ENCODE assay signal across 9 mouse cellular contexts in genomic region chr9:80293056-80293584, GRCm38 (mm10).
A peak's percentile ranks its signal among the peaks of the same experiment; 100 is the strongest.
DNase-seq lines count a peak whose midpoint lies in the region; ATAC-seq and TF ChIP-seq lines count a peak whose summit lies in the region.
"Had no signal": no experiment of that assay in that cellular context is flagged by ENCODE, and none has a peak within 500 bp of the region (broad histone marks: within the 10 kb centered on the region; RNA-seq: fewer than 3 reads in every experiment).

No protein-coding gene starts in this region.

- ATAC-seq in intestine, postnatal 0 days = no peak
- no peak for ATAC-seq in intestine, embryonic 16.5 days
- ATAC-seq in CD4-positive, CD25-positive, alpha-beta regulatory T cell, adult 4 months = peak; percentile 85
- peak; percentile 55; the same call in 1 of the 2 replicates for ATAC-seq in megakaryocyte-erythroid progenitor cell, adult 5-6 weeks (replicated peaks; ENCODE audit: low FRiP score, low TSS enrichment, poor library complexity, severe bottlenecking)

- no peak for TF ChIP-seq POLR2A in brain, embryonic 14.5 days (IDR thresholded peaks at IDR 0.05; ENCODE audit: borderline replicate concordance, extremely low read depth, insufficient read depth, insufficient read length, poor library complexity, severe bottlenecking)

- H3K9me3 ChIP-seq in intestine, postnatal 0 days (ENCODE audit: control insufficient read depth) = no peaks in the 10 kb centered on the region
- no peaks in the 10 kb centered on the region for H3K9me3 ChIP-seq in intestine, embryonic 16.5 days (ENCODE audit: control insufficient read depth, low read length)
- H3K9me3 ChIP-seq: stomach, embryonic 15.5 days had no signal

- 50% methylated on average over 2 of the region's 2 CpGs for WGBS in intestine, postnatal 0 days
- 54% methylated on average over 2 of the region's 2 CpGs for WGBS in intestine, embryonic 16.5 days

- no peaks in the 10 kb centered on the region for H3K4me1 ChIP-seq in intestine, postnatal 0 days (replicated peaks; ENCODE audit: control insufficient read depth, insufficient read depth, low read length)
- no peaks in the 10 kb centered on the region for H3K4me1 ChIP-seq in intestine, embryonic 16.5 days (ENCODE audit: control insufficient read depth, insufficient read depth, low read length)
- H3K4me1 ChIP-seq: stomach, embryonic 15.5 days had no signal

- H3K27ac ChIP-seq in intestine, postnatal 0 days (ENCODE audit: low read depth, low read length) = no peak overlapping the region
- H3K27ac ChIP-seq in intestine, embryonic 16.5 days (ENCODE audit: low read length) = no peak overlapping the region
- H3K27ac ChIP-seq: stomach, embryonic 15.5 days had no signal

- H3K27me3 ChIP-seq in intestine, postnatal 0 days (replicated peaks; ENCODE audit: control insufficient read depth, insufficient read depth, low read length) = no peaks in the 10 kb centered on the region
- H3K27me3 ChIP-seq in intestine, embryonic 16.5 days (replicated peaks; ENCODE audit: control insufficient read depth, insufficient read depth, low read length) = no peaks in the 10 kb centered on the region
- H3K27me3 ChIP-seq: stomach, embryonic 15.5 days had no signal

- peaks cover 40% of the 10 kb centered on the region for H3K36me3 ChIP-seq in intestine, postnatal 0 days (ENCODE audit: control insufficient read depth, insufficient read depth)
- H3K36me3 ChIP-seq in intestine, embryonic 16.5 days (ENCODE audit: control insufficient read depth, insufficient read depth, low read length) = peaks cover 10% of the 10 kb centered on the region

- no peak overlapping the region for H3K4me2 ChIP-seq in intestine, postnatal 0 days (replicated peaks; ENCODE audit: low read depth)
- no peak overlapping the region for H3K4me2 ChIP-seq in intestine, embryonic 16.5 days (ENCODE audit: low read depth, low read length)
- H3K4me2 ChIP-seq: stomach, embryonic 15.5 days had no signal

- H3K9ac ChIP-seq in intestine, postnatal 0 days (ENCODE audit: low read depth, low read length) = no peak overlapping the region
- no peak overlapping the region for H3K9ac ChIP-seq in intestine, embryonic 16.5 days (ENCODE audit: low read depth, low read length)
- H3K9ac ChIP-seq: stomach, embryonic 15.5 days had no signal

- DNase-seq in brain, embryonic 14.5 days (ENCODE audit: low read depth) = peak; percentile 75
- DNase-seq in adrenal gland, adult 18-20 months (ENCODE audit: low spot score in 2 of 2) = no peak
- DNase-seq in kidney, adult 9 months = no peak
- DNase-seq in spleen, postnatal 14 days (ENCODE audit: low spot score in 2 of 2) = no peak

- no peak overlapping the region for H3K4me3 ChIP-seq in intestine, postnatal 0 days (ENCODE audit: low read depth, low read length)
- H3K4me3 ChIP-seq in intestine, embryonic 16.5 days (ENCODE audit: low read length) = no peak overlapping the region
- H3K4me3 ChIP-seq: stomach, embryonic 15.5 days had no signal

- TF ChIP-seq CTCF in intestine, postnatal 0 days (IDR thresholded peaks at IDR 0.05; ENCODE audit: low read depth) = peak; percentile 70
- TF ChIP-seq CTCF in brain, embryonic 14.5 days (IDR thresholded peaks at IDR 0.05; ENCODE audit: borderline replicate concordance, extremely low read depth, insufficient read depth, insufficient read length) = peak; percentile 16; the same call in 1 of the 2 replicates

Comparison
In these comparisons a context has a peak if more than half of its experiments do, and no peak if none do; other contexts are left out.
1. ATAC-seq: peak in CD4-positive, CD25-positive, alpha-beta regulatory T cell, adult 4 months (single experiment) and megakaryocyte-erythroid progenitor cell, adult 5-6 weeks (single experiment); none in intestine, postnatal 0 days (single experiment) and intestine, embryonic 16.5 days (single experiment).